Mouse (Mus musculus): ENCODE measurements around the gene Fev.

The Fev gene

GRCm38 (mm10) chr1:74833255-74833654 is 52.0 kb downstream of the Fev start:
- in situ Hi-C loops (cut with MboI; ENCODE audit: unreplicated experiment in 2 of 2), result no loop called here
